In the genomic region with DNA sequence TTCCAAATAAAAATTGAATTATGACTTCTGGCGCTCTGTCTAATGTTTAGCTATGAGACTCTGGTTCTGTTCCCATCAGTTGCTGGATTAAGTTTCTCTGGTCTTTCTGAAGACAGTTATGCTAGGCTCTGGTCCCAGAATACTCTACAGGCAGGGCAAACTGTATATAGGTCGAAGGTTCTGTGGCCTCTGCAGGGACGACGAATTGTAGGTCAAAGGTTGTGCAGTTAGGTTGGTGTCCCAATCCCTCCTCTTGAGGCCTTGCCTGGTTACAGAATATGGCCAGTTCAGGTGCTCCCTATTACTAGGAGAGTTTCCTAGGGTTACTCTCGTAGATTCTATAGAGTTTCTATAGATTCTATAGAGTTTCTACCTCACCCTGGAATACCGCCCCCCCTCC, we compare ENCODE assay signal across 23 mouse cellular contexts. TPM values are rescaled to one million over a fixed set of nuclear protein-coding genes. Genes with fewer than 3 reads are reported as not detected.
A peak's percentile ranks its signal among the peaks of the same experiment; 100 is the strongest.
DNase-seq lines count a peak whose midpoint lies in the region; ATAC-seq lines count a peak whose summit lies in the region.
"Had no signal": no experiment of that assay in that cellular context is flagged by ENCODE, and none has a peak within 500 bp of the region (broad histone marks: within the 10 kb centered on the region; RNA-seq: fewer than 3 reads in every experiment).

No protein-coding gene starts in this region.

- H3K9ac ChIP-seq in liver, embryonic 15.5 days, result no peak overlapping the region
- no peak overlapping the region for H3K9ac ChIP-seq in liver, embryonic 12.5 days
- H3K9ac ChIP-seq in liver, embryonic 16.5 days (ENCODE audit: low read depth, low read length), result no peak overlapping the region
- H3K9ac ChIP-seq: embryonic facial prominence, embryonic 12.5 days; forebrain, embryonic 15.5 days; heart, embryonic 13.5 days; hindbrain, embryonic 15.5 days had no signal

- H3K4me1 ChIP-seq in liver, embryonic 15.5 days (replicated peaks), result no peaks in the 10 kb centered on the region
- no peaks in the 10 kb centered on the region for H3K4me1 ChIP-seq in liver, embryonic 12.5 days
- no peaks in the 10 kb centered on the region for H3K4me1 ChIP-seq in liver, embryonic 16.5 days (ENCODE audit: control insufficient read depth, low read depth, low read length)
- H3K4me1 ChIP-seq: embryonic facial prominence, embryonic 12.5 days; hindbrain, embryonic 15.5 days had no signal

- 75% methylated on average over 6 of the region's 6 CpGs for WGBS in liver, embryonic 15.5 days (ENCODE audit: insufficient replicate concordance)
- 71% methylated on average over 6 of the region's 6 CpGs for WGBS in liver, embryonic 12.5 days (ENCODE audit: insufficient replicate concordance)
- WGBS in liver, embryonic 16.5 days (ENCODE audit: insufficient replicate concordance), result 65% methylated on average over 6 of the region's 6 CpGs

- H3K4me2 ChIP-seq in liver, embryonic 15.5 days, result no peak overlapping the region
- H3K4me2 ChIP-seq in liver, embryonic 12.5 days, result no peak overlapping the region
- H3K4me2 ChIP-seq in liver, embryonic 16.5 days (ENCODE audit: low read depth, low read length), result no peak overlapping the region
- H3K4me2 ChIP-seq: embryonic facial prominence, embryonic 12.5 days; forebrain, embryonic 15.5 days; heart, embryonic 13.5 days; hindbrain, embryonic 15.5 days had no signal

- H3K27ac ChIP-seq in liver, embryonic 15.5 days (replicated peaks), result no peak overlapping the region
- H3K27ac ChIP-seq in liver, embryonic 12.5 days, result no peak overlapping the region
- H3K27ac ChIP-seq in liver, embryonic 16.5 days (ENCODE audit: low read length), result no peak overlapping the region
- H3K27ac ChIP-seq: embryonic facial prominence, embryonic 12.5 days; forebrain, embryonic 15.5 days; heart, embryonic 13.5 days; hindbrain, embryonic 15.5 days had no signal

- ATAC-seq in liver, embryonic 15.5 days (ENCODE audit: insufficient read depth), result peak; percentile 40; the same call in 1 of the 2 replicates
- ATAC-seq in liver, embryonic 12.5 days, result no peak
- ATAC-seq in liver, embryonic 16.5 days (ENCODE audit: low read depth), result peak; percentile 82
- ATAC-seq: CD4-positive, CD25-positive, alpha-beta regulatory T cell, adult 4 months; forebrain, embryonic 15.5 days had no signal

- H3K9me3 ChIP-seq in liver, embryonic 15.5 days (replicated peaks), result no peaks in the 10 kb centered on the region
- no peaks in the 10 kb centered on the region for H3K9me3 ChIP-seq in liver, embryonic 12.5 days (replicated peaks)
- H3K9me3 ChIP-seq in liver, embryonic 16.5 days (replicated peaks; ENCODE audit: control insufficient read depth, low read length), result no peaks in the 10 kb centered on the region
- H3K9me3 ChIP-seq: embryonic facial prominence, embryonic 12.5 days; forebrain, embryonic 15.5 days; G1E; heart, embryonic 13.5 days; hindbrain, embryonic 15.5 days had no signal

- no peaks in the 10 kb centered on the region for H3K27me3 ChIP-seq in liver, embryonic 15.5 days
- no peaks in the 10 kb centered on the region for H3K27me3 ChIP-seq in liver, embryonic 12.5 days (replicated peaks)
- H3K27me3 ChIP-seq in liver, embryonic 16.5 days (ENCODE audit: control insufficient read depth, insufficient read depth, low read depth, low read length), result no peaks in the 10 kb centered on the region
- H3K27me3 ChIP-seq: embryonic facial prominence, embryonic 12.5 days; forebrain, embryonic 15.5 days; heart, embryonic 13.5 days; hindbrain, embryonic 15.5 days had no signal

- peak; percentile 15 for DNase-seq in adrenal gland, postnatal 10 days
- no peak for DNase-seq in adrenal gland, postnatal 25 days
- DNase-seq in yolk sac, embryonic 10.5 days (ENCODE audit: low spot score), result no peak
- no peak for DNase-seq in spleen, adult 12 weeks (ENCODE audit: low spot score)
- DNase-seq: adrenal gland, postnatal 14 days; B cell, adult 2 months; cerebellum, adult 11 months; cerebellum, adult 8-10 months; cerebellum, postnatal 14 days; gastrocnemius, postnatal 36 days; heart, adult 11 months; heart, postnatal 36 days had no signal

- H3K4me3 ChIP-seq in liver, embryonic 15.5 days (replicated peaks), result no peak overlapping the region
- no peak overlapping the region for H3K4me3 ChIP-seq in liver, embryonic 12.5 days
- no peak overlapping the region for H3K4me3 ChIP-seq in liver, embryonic 16.5 days (ENCODE audit: low read depth, low read length)
- H3K4me3 ChIP-seq: embryonic facial prominence, embryonic 12.5 days; forebrain, embryonic 15.5 days; heart, embryonic 13.5 days; hindbrain, embryonic 15.5 days had no signal

- H3K36me3 ChIP-seq in liver, embryonic 15.5 days (replicated peaks), result no peaks in the 10 kb centered on the region
- H3K36me3 ChIP-seq in liver, embryonic 12.5 days, result no peaks in the 10 kb centered on the region
- no peaks in the 10 kb centered on the region for H3K36me3 ChIP-seq in liver, embryonic 16.5 days (ENCODE audit: control insufficient read depth, insufficient read depth)
- H3K36me3 ChIP-seq: embryonic facial prominence, embryonic 12.5 days; forebrain, embryonic 15.5 days; G1E; heart, embryonic 13.5 days; hindbrain, embryonic 15.5 days had no signal

RNA-seq across cellular contexts. Expression of gene Sh3bgrl, which starts 50.6 kb away (rescaled TPM):
- total RNA-seq in adrenal gland, postnatal 10 days (2021), result 100 to 1,000 TPM; 121 to 128 TPM
- total RNA-seq in adrenal gland, postnatal 25 days (2021), result 111 and 123 TPM in 2 replicates
- 44.1 and 47.5 TPM in 2 replicates for polyA plus RNA-seq in liver, embryonic 15.5 days (2015; fragmentation: Nextera tagmentation; extraction: Ambion mirVana)
- polyA plus RNA-seq in liver, embryonic 12.5 days (2016; fragmentation: Nextera tagmentation; extraction: Ambion mirVana), result 59.7 and 60.5 TPM in 2 replicates
- 55.0 and 55.1 TPM in 2 replicates for polyA plus RNA-seq in liver, embryonic 16.5 days (2015; fragmentation: Nextera tagmentation; extraction: Ambion mirVana)

RNA-seq across cellular contexts. Expression of gene Gm6377, which starts 50.8 kb away (rescaled TPM):
- total RNA-seq in adrenal gland, postnatal 10 days (2021), result under 1 TPM; 0.51 to 0.54 TPM
- total RNA-seq in adrenal gland, postnatal 25 days (2021), result 0.43 TPM in 1 of 2 replicates, not detected in the other
- 0.16 and 0.26 TPM in 2 replicates for polyA plus RNA-seq in liver, embryonic 15.5 days (2015; fragmentation: Nextera tagmentation; extraction: Ambion mirVana)
- polyA plus RNA-seq in liver, embryonic 12.5 days (2016; fragmentation: Nextera tagmentation; extraction: Ambion mirVana), result 0.17 and 0.26 TPM in 2 replicates
- polyA plus RNA-seq in liver, embryonic 16.5 days (2015; fragmentation: Nextera tagmentation; extraction: Ambion mirVana), result 0.28 and 0.46 TPM in 2 replicates
- total RNA-seq: adrenal gland, postnatal 14 days; gastrocnemius, adult 8-10 months; gastrocnemius, postnatal 36 days had no signal
- polyA plus RNA-seq: forebrain, embryonic 15.5 days; G1E; hindbrain, embryonic 11.5 days had no signal
